Mouse (Mus musculus): Measurements from ENCODE around the gene Fam117b. TPM values are rescaled to one million over a fixed set of nuclear protein-coding genes. Genes with fewer than 3 reads are reported as not detected.

Fam117b gene
- total and polyA plus RNA-seq, 3 experiments = 5.2 to 24.6 (median 10.6) TPM

DNA sequence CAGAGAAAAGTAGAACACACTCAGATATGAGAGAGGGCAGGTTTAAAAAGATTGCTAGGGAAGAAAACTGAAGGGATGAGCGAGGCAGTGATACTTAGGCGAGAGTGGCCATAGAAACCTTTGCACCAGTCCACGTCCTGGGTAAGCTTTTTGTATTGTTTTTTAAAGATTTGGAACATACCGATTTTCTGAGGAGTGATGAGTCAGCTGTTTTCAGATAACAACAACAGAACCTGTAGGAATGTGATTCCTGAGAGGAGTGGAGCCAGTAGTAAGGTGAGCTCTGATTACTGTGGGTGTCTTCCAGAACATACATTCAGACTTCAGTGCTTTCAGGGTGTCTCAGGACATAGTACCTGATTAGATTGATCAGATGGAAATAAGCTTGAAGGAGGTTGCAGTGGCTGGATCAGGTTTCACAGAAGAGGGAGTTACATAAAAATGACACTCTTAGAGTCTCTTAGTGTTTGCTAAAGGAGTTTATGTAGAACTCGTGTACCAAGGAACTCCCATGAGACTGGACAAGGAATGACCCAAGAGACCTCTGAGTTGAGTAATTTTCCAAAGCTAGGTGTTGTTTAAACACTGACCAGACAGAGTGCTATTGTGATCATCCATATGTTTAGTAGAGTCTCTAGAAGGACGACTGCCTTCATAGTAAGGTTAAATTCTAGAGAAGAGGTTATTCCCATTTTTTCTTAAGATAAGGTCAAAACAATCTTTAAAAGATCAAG lies 29.4 kb downstream of the Fam117b start:
- Histone ChIP-seq H3K27ac (no peak overlapping the region), H3K36me3 (ENCODE audit: control insufficient read depth, insufficient read depth, low read length) (peaks cover 15% of the 10 kb centered on the region), H3K4me1 (ENCODE audit: control insufficient read depth, insufficient read depth, low read length) (peaks cover 4% of the 10 kb centered on the region), H3K4me3 (no peak overlapping the region), H3K27me3 (ENCODE audit: control insufficient read depth, insufficient read depth, low read length) (no peaks in the 10 kb centered on the region), H3K79me2 (replicated peaks; ENCODE audit: control insufficient read depth, insufficient read depth, low read length) (peaks cover under 1% of the 10 kb centered on the region; the same call in 1 of the 2 replicates), H3K9ac (ENCODE audit: low read depth, low read length) (no peak overlapping the region)
- intact Hi-C loops (cut with DNase I) = no loop called here
- TF ChIP-seq CTCF (IDR thresholded peaks at IDR 0.05) (no peak), EP300 (IDR thresholded peaks at IDR 0.05; ENCODE audit: insufficient read depth, low read depth, low read length) (no peak), POLR2A (IDR thresholded peaks at IDR 0.05; ENCODE audit: insufficient read depth, low read depth, low read length) (no peak)
- WGBS = 67% methylated on average over 6 of the region's 6 CpGs
- no peak for DNase-seq

DNA sequence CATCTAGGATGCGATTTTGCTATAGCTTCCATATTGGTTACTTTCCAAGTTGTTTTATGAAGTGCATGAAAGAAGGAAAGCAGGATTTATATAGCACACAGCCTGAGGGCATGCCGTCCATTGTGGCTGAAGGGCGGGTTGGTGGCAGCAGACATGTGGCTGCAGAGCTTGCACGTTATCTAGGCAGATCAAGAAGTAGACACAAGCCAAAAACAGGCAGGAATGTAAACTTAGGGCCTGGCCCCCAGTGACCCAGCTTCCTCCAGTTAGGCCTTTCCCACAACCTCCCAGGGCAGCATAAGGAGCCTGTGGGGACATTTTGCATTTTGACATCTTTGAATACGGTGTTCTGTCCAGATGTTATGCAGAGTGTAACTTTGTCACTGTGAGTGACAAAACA lies 31.0 kb downstream of the Fam117b start:
- Histone ChIP-seq H3K27me3 (ENCODE audit: control insufficient read depth, insufficient read depth, low read length) (no peaks in the 10 kb centered on the region), H3K4me3 (no peak overlapping the region), H3K27ac (no peak overlapping the region), H3K36me3 (ENCODE audit: control insufficient read depth, insufficient read depth, low read length) (peaks cover 15% of the 10 kb centered on the region), H3K4me1 (ENCODE audit: control insufficient read depth, insufficient read depth, low read length) (peaks cover 4% of the 10 kb centered on the region), H3K79me2 (replicated peaks; ENCODE audit: control insufficient read depth, insufficient read depth, low read length) (peaks cover 1% of the 10 kb centered on the region; the same call in 1 of the 2 replicates), H3K9ac (ENCODE audit: low read depth, low read length) (no peak overlapping the region)
- TF ChIP-seq CTCF (IDR thresholded peaks at IDR 0.05) (no peak), POLR2A (IDR thresholded peaks at IDR 0.05; ENCODE audit: insufficient read depth, low read depth, low read length) (no peak), EP300 (IDR thresholded peaks at IDR 0.05; ENCODE audit: insufficient read depth, low read depth, low read length) (no peak)
- 45% methylated on average over 5 of the region's 5 CpGs for WGBS
- intact Hi-C loops (cut with DNase I) = no loop called here
- no peak for DNase-seq

- 65% methylated on average over 1 of the region's 1 CpGs for WGBS
- Histone ChIP-seq H3K27ac (no peak overlapping the region), H3K36me3 (ENCODE audit: control insufficient read depth, insufficient read depth, low read length) (peaks cover 13% of the 10 kb centered on the region), H3K79me2 (replicated peaks; ENCODE audit: control insufficient read depth, insufficient read depth, low read length) (peaks cover 1% of the 10 kb centered on the region; the same call in 1 of the 2 replicates), H3K27me3 (ENCODE audit: control insufficient read depth, insufficient read depth, low read length) (no peaks in the 10 kb centered on the region), H3K4me1 (ENCODE audit: control insufficient read depth, insufficient read depth, low read length) (peaks cover 4% of the 10 kb centered on the region), H3K9ac (ENCODE audit: low read depth, low read length) (no peak overlapping the region), H3K4me3 (no peak overlapping the region)
- no peak for DNase-seq
- intact Hi-C loops (cut with DNase I) = no loop called here
- TF ChIP-seq EP300 (IDR thresholded peaks at IDR 0.05; ENCODE audit: insufficient read depth, low read depth, low read length) = no peak
- no peak for TF ChIP-seq CTCF (IDR thresholded peaks at IDR 0.05)
- TF ChIP-seq POLR2A (IDR thresholded peaks at IDR 0.05; ENCODE audit: insufficient read depth, low read depth, low read length) = no peak
These were observed 33.2 kb downstream of the Fam117b start for GRCm38 (mm10) chr1:59945969-59946368.

DNA sequence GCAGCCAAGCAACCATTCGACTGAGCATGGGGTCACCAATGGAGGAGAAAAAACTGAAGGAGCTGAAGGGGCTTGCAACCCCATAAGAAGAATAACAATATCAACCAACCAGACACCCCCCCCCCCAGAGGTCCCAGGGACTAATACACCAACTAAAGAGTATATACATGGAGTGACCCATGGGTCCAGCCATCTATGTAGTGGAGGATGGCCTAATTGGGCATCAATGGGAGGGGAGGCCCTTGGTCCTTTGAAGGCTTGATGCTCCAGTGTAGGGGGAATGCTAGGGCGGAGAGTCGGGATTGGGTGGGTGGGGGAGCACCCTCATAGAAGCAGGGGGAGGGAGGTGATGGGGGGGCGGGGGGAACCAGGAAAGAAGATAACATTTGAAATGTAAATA lies 34.7 kb downstream of the Fam117b start:
- no peaks in the 10 kb centered on the region for H3K27me3 ChIP-seq (ENCODE audit: control insufficient read depth, insufficient read depth, low read length)
- H3K36me3 ChIP-seq (ENCODE audit: control insufficient read depth, insufficient read depth, low read length) = peaks cover 8% of the 10 kb centered on the region; the same call in 1 of the 2 replicates
- intact Hi-C loops (cut with DNase I) = no loop called here
- 85% methylated on average over 4 of the region's 4 CpGs for WGBS
- H3K4me3 ChIP-seq = no peak overlapping the region
- no peak overlapping the region for H3K9ac ChIP-seq (ENCODE audit: low read depth, low read length)
- no peak for DNase-seq
- H3K27ac ChIP-seq = no peak overlapping the region
- TF ChIP-seq EP300 (IDR thresholded peaks at IDR 0.05; ENCODE audit: insufficient read depth, low read depth, low read length) = no peak
- no peak for TF ChIP-seq POLR2A (IDR thresholded peaks at IDR 0.05; ENCODE audit: insufficient read depth, low read depth, low read length)
- no peak for TF ChIP-seq CTCF (IDR thresholded peaks at IDR 0.05)
- no peaks in the 10 kb centered on the region; the same call in 1 of the 2 replicates for H3K4me1 ChIP-seq (ENCODE audit: control insufficient read depth, insufficient read depth, low read length)
- peaks cover 1% of the 10 kb centered on the region; the same call in 1 of the 2 replicates for H3K79me2 ChIP-seq (replicated peaks; ENCODE audit: control insufficient read depth, insufficient read depth, low read length)

- no peak for DNase-seq
- intact Hi-C loops (cut with DNase I) = no loop called here
These were observed 44.4 kb downstream of the Fam117b start for GRCm38 (mm10) chr1:59957206-59957605.

GRCm38 (mm10) chr1:59959941-59960340 lies 47.1 kb downstream of the Fam117b start:
- H3K27me3 ChIP-seq (ENCODE audit: control insufficient read depth, insufficient read depth, low read length) = no peaks in the 10 kb centered on the region
- H3K27ac ChIP-seq = no peak overlapping the region
- 83% methylated on average over 1 of the region's 1 CpGs for WGBS
- no peak for TF ChIP-seq POLR2A (IDR thresholded peaks at IDR 0.05; ENCODE audit: insufficient read depth, low read depth, low read length)
- TF ChIP-seq CTCF (IDR thresholded peaks at IDR 0.05) = no peak
- no peak for TF ChIP-seq EP300 (IDR thresholded peaks at IDR 0.05; ENCODE audit: insufficient read depth, low read depth, low read length)
- peaks cover 4% of the 10 kb centered on the region; the same call in 1 of the 2 replicates for H3K36me3 ChIP-seq (ENCODE audit: control insufficient read depth, insufficient read depth, low read length)
- H3K4me3 ChIP-seq = no peak overlapping the region
- H3K4me1 ChIP-seq (ENCODE audit: control insufficient read depth, insufficient read depth, low read length) = no peaks in the 10 kb centered on the region
- DNase-seq = no peak
- H3K9ac ChIP-seq (ENCODE audit: low read depth, low read length) = no peak overlapping the region
- intact Hi-C loops (cut with DNase I) = loop anchor here (5.0 kb wide), 1 partner anchor 43 kb away; no protein-coding TSS in a partner anchor
- no peaks in the 10 kb centered on the region; the same call in 1 of the 2 replicates for H3K79me2 ChIP-seq (replicated peaks; ENCODE audit: control insufficient read depth, insufficient read depth, low read length)

More at GRCm38 (mm10) chr1:59957206-59957605, 44.4 kb downstream of the Fam117b start:
- Histone ChIP-seq H3K4me1 (ENCODE audit: control insufficient read depth, insufficient read depth, low read length) (no peaks in the 10 kb centered on the region), H3K79me2 (replicated peaks; ENCODE audit: control insufficient read depth, insufficient read depth, low read length) (no peaks in the 10 kb centered on the region; the same call in 1 of the 2 replicates), H3K27ac (no peak overlapping the region), H3K36me3 (ENCODE audit: control insufficient read depth, insufficient read depth, low read length) (peaks cover 12% of the 10 kb centered on the region), H3K27me3 (ENCODE audit: control insufficient read depth, insufficient read depth, low read length) (no peaks in the 10 kb centered on the region), H3K9ac (ENCODE audit: low read depth, low read length) (no peak overlapping the region), H3K4me3 (no peak overlapping the region)
- whole genome bisulfite sequencing = 81% methylated on average over 3 of the region's 3 CpGs
- TF ChIP-seq POLR2A (IDR thresholded peaks at IDR 0.05; ENCODE audit: insufficient read depth, low read depth, low read length) (no peak), EP300 (IDR thresholded peaks at IDR 0.05; ENCODE audit: insufficient read depth, low read depth, low read length) (no peak)
